Mouse (Mus musculus) heart, embryonic 14.5 days (tissue): ENCODE results near the gene Gm17374. TPM values are rescaled to one million over a fixed set of nuclear protein-coding genes. Genes with fewer than 3 reads are reported as not detected.

Experiments used
- polyA plus RNA-seq: library from polyadenylated mRNA; unstranded; fragments of >200 nt; fragmentation: Nextera tagmentation; extraction: Ambion mirVana; gene quantifications from 2 replicates; pipeline ENCODE4 v1.2.1, GENCODE M21; 2014

Gm17374 gene
- polyA plus RNA-seq, 1 experiment from 2014 or later, result not detected

Other genes with a start within 250 kb of the Gm17374 start
- gene Tasp1, start 85.2 kb upstream of the Gm17374 start, polyA plus RNA-seq, result 12.8 and 13.6 TPM in 2 replicates
- 14.7 and 15.6 TPM in 2 replicates for gene Esf1, start 18.5 kb downstream of the Gm17374 start, polyA plus RNA-seq
- gene Ndufaf5, start 18.6 kb downstream of the Gm17374 start, polyA plus RNA-seq, result 36.1 and 39.0 TPM in 2 replicates
- gene Sel1l2, start 237.7 kb downstream of the Gm17374 start, polyA plus RNA-seq, result not detected in 2 replicates
- 19.8 and 21.3 TPM in 2 replicates for gene Macrod2, start 243.3 kb downstream of the Gm17374 start, polyA plus RNA-seq